Mouse (Mus musculus) cerebellum, adult 18-20 months (tissue): ENCODE data around the gene Hddc2.

Source experiments
- DNase-seq, 2 experiments: peaks; one replicate each; pipeline ENCODE4 v3.0.0; 2021

Gene Hddc2

GRCm38 (mm10) chr10:31312865-31313848 lies at the start of gene Hddc2:
TSS of gene Hddc2 (plus strand) at chr10:31313383.
- DNase-seq, result peak; percentile 67 to 69

GRCm38 (mm10) chr10:31272738-31273137 lies 40.4 kb upstream of the Hddc2 start:
- DNase-seq, result no peak

- DNase-seq, result no peak
Measured at GRCm38 (mm10) chr10:31273171-31273570, 40.0 kb upstream of the Hddc2 start.

- no peak for DNase-seq
Measured at GRCm38 (mm10) chr10:31287787-31288186, 25.4 kb upstream of the Hddc2 start.

- DNase-seq, result no peak
Measured at GRCm38 (mm10) chr10:31288697-31289390, 24.3 kb upstream of the Hddc2 start.

GRCm38 (mm10) chr10:31295705-31296104 lies 17.5 kb upstream of the Hddc2 start:
- DNase-seq, result no peak

DNA sequence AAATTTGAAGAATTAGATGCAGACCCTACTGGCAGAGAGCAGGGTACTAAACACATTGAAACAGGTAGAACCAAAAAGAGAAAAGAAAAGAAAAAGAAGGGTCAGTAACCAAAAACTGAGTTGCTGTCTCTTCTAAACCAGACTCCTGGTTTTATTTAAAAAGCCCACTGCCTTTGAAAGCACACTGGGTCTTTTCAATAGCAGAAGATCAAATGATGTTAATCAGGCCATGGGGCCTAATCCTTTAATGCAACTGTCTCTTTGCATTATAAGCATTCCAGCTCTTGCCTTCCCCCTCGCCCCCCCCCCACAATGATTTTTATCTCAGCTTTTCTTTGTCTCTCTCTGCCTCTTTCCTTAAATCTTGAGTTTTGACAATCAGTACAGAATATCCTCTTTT lies 16.7 kb upstream of the Hddc2 start:
- DNase-seq, result no peak

GRCm38 (mm10) chr10:31297106-31297505 lies 16.1 kb upstream of the Hddc2 start:
- no peak for DNase-seq

GRCm38 (mm10) chr10:31298263-31298662 lies 14.9 kb upstream of the Hddc2 start:
- no peak for DNase-seq

- peak; percentile 46 to 62 for DNase-seq
Measured at GRCm38 (mm10) chr10:31298921-31299574, 14.1 kb upstream of the Hddc2 start.

DNA sequence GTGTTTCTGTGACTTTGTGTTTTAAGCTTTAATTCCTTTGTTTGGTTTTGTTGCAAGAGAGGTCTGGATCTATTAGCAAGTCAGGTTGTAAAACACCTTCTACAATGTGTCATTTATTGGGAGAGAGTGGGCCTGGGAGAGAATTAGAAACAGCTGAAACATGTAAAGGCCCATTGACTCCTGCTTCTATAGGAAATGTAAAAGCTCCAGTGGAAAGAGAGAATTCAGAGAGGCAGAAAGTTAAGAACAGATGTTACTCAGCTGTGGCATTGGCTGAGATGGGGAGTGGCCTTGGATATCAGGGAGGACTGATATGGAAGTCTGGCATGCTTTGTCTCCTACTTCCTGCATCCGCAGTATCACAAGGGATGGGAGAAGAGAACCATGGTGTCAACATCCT lies 12.9 kb upstream of the Hddc2 start:
- DNase-seq, result no peak

DNA sequence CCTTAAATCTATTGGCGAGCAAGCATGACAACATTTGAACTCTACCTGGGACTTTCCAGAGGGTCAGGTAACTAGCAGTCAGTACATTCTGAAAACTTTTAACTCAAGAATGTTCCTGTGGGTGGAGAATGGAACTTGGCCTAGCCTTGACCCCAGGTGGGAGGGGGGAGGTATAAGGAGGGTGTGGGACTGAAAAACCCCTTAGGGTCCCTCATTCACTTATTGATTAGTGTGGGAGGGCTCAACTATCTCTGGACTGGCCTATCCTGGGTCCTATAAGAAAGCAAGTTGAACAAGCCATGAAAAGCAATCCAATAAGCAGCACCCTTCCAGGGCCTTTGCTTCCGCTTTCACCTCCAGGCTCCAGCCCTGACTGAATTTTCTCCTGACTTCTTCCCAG lies 9.7 kb upstream of the Hddc2 start:
- no peak for DNase-seq

DNA sequence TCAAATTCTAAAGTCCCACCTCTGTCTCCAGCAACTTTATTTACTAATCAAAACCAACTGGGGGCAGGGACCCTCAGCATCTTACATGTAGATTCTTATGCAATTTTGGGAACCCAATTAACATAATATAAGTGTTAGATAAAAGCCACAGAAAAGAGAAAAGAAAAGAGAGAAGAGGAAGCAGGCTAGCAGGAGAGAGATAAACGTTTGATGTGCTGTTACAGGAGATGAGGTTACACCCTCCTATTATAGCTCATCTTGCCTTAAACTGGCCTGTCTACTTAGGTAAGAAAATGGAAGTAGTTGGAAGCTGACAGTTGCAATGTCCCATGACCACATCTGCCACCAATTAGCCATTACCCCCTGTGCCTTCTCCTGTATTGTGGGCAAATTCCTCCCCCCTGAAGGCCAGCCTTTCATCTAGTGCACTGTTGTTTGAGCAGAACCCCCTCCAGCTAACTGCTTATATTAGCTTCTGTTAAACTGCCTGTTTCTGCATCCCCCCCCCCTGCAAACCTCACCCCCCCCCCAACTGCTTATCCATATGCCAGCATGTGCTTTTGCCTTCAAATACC lies 6.1 kb upstream of the Hddc2 start:
- no peak for DNase-seq

DNA sequence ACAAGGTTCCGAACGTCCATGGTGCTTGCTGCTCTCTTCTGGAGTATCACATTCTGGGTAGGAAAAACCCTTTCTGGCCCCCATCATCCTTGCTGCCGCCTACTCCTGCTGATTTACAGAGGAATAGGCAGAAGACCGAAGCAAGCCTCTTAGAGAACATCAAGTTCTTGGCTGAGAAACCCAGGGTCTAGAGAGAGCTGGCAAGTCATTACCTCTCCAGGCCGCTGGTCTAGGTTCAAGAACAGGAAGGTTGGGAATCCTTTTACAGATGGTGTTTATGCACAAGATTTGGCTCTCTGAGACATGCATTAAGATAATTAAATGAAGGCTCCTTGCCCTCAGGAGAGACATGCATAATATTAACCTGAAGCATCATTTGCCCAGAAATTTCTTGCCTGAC lies 5.3 kb downstream of the Hddc2 start:
- no peak for DNase-seq

GRCm38 (mm10) chr10:31329436-31329835 lies 16.3 kb downstream of the Hddc2 start:
- no peak for DNase-seq

DNA sequence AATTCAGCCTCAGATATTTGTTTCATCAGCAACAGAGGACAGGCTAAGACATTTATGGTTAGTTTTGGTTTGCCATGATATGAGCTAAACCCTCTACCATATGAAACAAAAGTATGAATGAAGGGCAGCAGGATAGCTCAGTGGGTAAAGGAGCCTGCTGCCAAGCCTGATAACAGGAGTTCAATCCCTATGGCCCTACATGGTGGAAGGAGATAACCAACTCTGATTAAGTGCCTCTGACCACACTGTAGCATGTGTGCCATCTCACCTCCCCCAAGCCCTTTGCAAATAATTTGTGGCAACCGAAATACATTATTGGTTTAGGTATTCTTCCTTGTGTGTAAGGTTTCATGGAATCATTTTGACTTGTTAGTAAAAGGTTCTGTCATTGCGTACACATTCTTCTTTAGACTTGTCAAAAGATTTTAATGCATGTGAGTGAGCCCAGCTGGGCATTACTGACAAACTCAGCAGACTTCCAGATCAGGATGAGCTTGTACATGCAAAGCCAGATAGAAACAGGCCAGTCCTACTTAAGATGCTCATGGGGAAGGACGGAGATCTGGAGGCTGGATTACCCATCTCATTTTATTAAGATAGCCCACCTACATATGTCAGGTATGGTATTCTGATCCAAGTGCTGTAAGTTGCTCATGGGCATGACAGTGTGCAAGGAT lies 17.2 kb downstream of the Hddc2 start:
- DNase-seq, result no peak

GRCm38 (mm10) chr10:31331225-31331775 lies 18.1 kb downstream of the Hddc2 start:
- peak in 1 of 2 experiments; percentile 9 for DNase-seq

- DNase-seq, result no peak
Measured at GRCm38 (mm10) chr10:31336432-31336831, 23.2 kb downstream of the Hddc2 start.

DNA sequence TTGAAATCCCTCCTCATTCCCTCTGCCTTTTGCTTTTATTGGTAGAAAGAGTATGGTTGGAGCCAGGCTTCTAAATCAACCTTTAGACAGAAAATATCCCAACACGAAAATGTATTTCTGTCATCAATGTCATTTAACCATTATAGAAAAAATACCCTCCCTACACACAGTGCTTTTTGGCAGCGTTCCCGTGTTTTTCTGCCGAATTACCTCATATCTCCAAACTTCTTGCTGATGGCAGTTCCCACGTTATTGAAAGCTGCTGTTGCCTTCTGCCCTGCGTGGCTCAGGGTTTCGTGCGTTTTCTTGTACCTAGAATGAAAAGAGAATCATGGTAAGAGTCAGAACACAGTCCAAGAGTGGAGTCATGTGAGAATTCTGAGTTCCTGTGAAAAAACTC lies 33.2 kb downstream of the Hddc2 start:
- no peak for DNase-seq

GRCm38 (mm10) chr10:31351056-31351455 lies 37.9 kb downstream of the Hddc2 start:
- no peak for DNase-seq

GRCm38 (mm10) chr10:31352845-31353427 lies 39.8 kb downstream of the Hddc2 start:
- DNase-seq, result no peak

DNA sequence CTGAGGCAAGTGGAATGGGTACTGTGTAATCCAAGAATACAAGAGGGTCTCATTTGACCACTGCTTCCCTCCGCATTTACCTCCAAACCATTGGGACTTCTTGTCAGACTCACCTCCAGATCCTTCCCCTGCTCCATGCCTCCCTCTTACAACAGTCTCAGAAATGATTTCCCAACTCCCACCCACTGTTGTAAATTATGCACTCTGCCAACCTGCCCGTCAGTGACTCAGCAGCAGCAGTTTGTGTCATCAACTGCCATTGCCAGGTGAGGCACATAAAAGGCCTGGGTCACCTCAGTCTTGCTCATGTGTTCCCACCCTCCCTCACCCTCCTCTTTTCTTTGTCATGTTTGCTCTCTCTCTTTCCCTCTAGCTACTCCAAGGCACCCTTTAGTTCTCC lies 41.0 kb downstream of the Hddc2 start:
- no peak for DNase-seq
